Mouse (Mus musculus) layer of hippocampus, adult 9-10 months (tissue): ENCODE measurements at regions not wholly inside any gene's neighbourhood (a gene's known extent, or its start where the extent isn't known, plus 50 kb on each side); places are given as distances from the start of the nearest gene placed in this dataset.

Experiments used
- DNase-seq: peaks from one replicate; pipeline ENCODE4 v3.0.0; 2022; ENCODE audit warnings: low spot score

DNA sequence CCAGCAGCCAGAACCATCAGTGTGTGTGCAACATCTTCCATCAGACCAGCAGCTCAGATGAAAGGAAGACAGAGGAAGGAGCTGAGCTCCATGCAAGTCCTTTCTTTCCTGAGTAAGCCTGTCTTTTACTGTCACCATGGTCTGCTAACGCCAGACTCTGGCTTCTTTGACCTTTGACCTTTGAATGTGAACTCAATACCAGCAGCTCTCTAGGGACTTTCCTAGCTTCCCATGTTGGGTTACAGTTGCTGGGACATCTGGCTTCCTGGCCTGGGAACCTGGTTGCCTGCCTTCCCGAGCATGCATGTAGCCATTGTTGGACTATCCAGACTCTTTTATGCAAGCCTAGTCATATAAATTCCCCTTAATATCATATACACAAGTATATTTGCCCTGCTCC is 492.3 kb downstream of the Tmem132b start:
- DNase-seq = no peak

DNA sequence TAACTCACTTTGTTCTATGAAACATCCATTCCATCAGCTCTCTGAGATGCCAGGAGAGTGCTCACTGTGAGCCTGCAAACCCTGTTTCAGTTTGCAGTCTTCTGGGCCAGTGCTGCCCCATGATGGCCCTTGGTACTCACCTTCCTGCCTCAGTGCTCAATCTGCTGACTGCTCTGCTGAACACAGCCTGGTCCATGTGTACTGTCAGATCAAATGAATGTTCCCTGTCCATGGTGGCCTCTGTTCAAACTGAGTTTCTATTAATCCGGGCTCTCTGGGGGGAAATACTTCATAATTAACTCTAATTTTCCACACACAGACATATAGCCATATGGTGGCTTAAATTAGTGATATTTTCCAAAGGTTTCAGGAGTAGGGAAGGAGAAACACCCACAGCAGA is 503.3 kb downstream of the Tmem132b start:
- no peak for DNase-seq

DNA sequence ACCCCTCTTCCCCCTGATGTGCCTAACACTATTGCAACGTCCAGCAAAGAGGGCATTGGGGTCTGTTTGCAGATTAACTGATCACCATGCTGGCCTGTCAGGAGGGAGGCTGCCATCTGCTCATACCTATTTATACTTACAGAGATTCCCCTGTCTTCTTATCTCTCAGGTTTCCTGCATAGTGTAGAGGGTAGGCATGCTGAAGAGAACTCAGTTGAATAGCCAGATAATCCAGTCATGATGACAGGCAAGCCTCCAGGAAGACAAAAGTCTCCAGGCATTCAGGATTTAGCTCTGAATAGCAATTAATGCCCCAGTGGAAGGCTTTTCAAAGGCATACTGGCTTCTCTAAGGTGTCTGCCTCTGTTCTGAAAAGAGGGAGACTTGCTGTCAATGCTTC is 505.1 kb downstream of the Tmem132b start:
- DNase-seq = no peak

DNA sequence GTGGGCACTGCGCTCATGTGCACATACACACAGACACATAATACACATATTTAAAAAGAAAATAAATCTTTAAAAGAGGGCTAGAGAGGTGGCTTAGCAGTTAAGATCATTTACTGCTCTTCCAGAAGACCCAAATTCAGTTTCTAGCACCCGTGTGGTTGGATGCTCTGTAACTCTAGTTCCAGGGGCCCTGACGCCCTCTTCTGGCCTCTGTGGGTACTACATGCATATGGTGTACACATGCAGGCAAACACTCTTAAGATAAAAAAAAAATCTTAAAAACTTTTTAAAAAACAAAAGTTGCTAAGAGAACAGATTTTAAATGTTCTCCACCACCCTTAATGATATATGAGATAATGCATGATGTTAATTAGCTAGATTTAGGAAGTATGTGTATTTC is 514.2 kb downstream of the Tmem132b start:
- no peak for DNase-seq

DNA sequence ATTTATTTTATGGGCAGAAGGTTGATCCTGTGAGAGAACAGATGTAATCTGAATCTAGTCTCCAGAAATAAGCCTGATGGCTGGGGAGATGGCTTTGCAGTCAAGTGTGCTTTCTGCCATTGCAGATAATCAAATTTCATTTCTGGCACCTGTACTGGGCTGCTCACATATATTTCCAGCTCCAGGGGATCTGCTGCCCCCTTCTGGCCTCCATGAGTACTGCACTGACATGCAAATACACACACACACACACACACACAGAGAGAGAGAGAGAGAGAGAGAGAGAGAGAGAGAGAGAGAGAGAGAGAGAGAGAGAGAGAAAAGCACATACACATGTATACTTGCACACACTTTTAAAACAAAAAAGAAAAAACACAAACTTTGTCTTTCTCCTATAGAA is 532.1 kb downstream of the Tmem132b start:
- DNase-seq = no peak

DNA sequence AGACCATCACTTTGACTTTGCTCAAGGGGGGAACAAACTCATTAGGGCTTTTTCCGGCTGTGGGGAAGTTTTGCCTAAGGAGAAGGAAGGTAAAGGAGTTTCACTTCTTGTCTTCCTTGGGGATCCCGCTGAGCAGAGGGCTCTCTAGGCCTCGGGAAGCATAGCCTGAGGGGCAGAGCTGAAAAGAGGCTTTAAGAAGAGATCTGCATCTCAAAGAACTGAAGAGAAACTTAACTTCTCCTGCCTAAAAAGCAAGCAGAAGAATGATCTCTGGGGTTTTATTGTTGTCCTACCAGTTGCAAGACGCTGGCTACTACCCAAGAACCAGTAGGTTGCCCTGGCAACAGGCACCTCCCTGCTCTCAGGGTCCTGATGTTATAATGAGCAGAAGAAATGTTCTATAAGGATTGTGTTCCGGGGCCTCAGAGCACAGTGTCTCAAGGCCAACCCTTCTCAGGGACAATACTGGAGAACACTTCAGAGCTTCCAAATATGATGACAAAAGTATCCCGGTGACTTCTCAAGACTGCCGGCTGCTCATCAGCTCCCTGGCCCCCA is 547.8 kb downstream of the Tmem132b start:
- no peak for DNase-seq

DNA sequence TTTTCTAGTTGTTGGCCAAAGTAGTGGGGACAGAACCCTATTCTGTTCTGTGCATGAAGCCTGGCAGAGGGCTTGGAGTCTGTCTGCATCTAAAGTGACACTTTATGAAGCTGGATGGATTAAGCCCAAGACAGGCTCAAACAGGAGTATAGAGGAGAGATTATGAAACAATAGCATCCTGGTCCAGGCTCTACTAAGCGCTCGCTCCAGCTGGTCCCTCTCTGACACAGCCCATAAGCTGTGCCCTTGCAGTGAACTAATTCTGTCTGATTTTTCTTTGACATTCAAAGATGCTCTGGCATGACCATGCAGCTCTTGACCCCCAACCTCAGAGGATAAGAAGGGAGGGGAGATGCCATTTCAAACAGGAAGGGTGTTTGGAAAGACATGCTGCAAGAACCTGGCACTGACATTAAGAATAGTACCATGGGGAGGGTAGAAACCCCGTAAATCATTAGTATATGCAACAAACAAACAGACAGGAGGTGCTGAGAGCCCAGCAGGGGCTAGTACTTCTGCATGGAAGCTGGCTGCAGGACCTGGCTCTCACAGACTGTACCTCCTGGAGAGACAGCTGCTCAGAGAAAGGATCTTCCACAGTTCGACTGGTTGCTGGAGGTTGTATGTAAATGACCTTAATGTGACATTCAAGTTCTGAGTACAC is 556.8 kb downstream of the Tmem132b start:
- DNase-seq = no peak

DNA sequence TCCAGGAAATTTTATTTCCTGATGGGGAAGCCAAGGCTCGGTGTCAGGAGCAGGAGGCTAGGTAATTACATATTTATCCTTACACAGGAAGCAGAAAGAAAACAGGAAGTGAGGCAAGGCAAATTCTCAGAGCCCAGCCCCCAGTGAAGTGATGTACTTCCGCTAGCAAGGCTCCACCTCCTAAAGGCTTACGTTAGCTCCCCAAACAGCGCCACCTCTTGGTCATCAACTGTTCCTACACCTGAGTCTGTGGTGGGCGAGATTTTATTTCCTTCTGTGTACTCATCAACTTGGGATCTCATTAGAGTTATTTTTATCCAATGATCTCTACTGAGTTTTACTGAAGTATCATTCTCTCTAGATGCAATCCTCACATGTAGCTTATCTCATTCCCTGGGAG is 561.6 kb downstream of the Tmem132b start:
- DNase-seq = no peak

DNA sequence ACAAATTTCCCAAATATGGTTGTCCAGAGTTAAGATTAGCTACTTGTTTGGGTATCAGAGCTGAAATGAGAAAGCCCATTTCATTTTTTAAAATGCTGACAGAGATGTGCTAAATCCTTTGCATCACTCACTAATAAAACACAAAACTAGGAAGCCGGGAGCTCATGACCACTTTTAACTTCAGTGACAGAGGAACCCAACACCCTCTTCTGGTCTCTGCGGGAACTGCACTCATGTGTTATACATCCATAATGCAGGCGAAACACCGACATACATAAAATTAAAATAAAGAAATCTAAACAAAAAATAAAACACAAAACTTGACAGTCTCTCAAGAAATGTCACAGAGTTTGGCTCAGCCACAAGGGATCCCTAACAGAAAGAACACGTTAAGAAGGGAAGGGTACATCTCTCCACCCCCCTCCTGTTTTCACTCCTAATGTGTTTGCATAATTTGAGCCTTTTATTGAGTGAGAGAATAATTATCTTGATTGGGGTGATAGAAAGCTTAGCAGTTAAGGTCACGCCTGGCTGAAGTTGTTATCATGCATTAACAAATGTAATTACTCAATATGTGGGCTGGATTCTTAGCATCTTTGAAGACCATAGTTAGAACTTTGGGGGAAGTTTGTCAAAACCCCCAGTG is 565.2 kb downstream of the Tmem132b start:
- DNase-seq = no peak

DNA sequence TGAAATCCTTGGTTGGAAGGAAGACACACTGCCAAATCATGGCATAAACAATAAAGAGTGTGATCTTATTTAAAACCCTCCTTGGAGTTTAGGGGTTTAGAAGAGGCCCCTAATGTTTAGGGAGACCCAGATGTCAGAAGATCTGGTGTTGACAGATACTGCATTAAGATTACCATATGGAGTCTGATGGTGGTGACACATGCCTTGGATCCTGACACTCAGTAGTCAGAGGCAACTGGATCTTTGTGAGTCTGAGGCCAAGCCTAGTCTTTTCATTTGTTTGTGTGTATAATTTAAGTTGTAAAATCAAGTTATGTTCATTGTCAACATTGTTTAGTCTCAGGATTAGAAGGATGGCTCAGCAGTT is 565.7 kb downstream of the Tmem132b start:
- DNase-seq = no peak

DNA sequence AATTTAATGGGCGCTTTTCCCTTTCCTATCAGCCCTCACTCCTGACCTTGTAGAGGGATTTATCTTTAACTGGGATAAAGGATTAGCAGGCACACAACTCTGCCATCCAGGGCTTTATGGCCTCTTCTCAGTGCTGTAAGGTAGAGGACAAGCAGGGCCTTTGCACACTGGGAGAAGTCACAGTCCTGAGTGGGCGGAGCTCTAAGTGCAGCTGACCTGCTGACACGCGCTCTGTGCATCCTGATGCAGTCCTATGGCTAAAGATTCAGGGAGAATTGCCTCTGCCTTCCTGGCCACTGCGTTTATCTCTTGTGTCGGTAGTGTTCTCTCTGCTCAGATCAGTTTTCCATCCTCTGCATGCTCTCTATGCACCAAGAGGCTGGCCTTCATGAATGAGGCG is 566.9 kb downstream of the Tmem132b start:
- no peak for DNase-seq

DNA sequence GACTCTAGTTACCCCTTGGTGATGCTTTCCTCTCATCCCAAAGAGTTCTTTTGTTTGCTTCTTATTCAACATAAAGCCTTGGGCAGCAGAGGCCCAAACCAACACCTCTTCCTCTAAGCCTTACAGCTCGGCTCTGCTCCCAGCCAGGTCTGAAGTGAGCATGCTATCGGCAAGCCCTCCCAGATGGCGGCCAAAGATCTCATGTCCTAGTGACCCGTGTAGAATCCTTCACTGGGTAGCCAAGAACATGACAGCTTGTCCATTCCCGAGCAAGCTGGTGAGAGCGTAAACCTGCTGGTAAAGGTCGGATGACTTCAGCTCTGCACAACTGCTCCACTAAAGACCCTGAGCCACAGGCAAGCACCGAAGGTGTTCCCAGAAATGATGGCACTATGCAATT is 568.4 kb downstream of the Tmem132b start:
- DNase-seq = no peak

DNA sequence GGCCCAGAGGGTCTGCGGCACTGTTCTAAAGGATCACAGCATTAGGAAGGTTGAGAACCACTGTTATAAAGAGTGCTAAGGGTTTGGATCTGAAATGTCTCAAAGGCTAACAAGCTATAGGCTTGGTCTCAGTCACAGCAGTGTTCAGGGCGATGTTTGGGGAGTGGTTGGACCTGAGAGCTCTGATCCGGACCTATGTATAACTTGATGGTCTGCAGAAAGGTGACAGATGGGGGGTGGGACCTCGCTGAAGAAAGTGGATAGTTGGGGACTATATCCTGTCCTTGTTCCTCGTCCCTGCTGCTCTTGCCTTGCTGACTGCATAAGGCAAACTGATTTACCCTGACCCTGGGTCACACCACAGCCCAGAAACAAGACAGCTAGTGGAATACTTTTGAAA is 572.9 kb downstream of the Tmem132b start:
- no peak for DNase-seq

DNA sequence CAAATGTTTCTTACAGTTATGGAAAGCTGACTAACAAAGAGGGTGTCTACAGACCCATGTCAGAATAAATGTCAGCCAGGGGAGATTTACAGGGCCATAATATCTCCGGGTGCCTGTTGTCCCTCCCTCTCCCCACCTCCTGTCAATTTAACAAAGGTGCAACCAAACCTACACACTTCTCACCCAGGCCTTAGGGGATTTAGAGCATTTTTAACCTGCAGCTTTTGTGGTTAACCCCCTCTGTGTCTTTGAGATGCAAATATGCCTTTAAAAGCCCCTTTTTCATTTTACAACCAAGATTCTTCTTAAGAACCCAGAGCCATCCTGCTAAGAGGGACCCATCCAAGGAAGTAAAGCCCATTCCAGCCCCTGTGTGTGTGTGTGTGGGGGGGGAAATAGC is 573.3 kb downstream of the Tmem132b start:
- DNase-seq = no peak

DNA sequence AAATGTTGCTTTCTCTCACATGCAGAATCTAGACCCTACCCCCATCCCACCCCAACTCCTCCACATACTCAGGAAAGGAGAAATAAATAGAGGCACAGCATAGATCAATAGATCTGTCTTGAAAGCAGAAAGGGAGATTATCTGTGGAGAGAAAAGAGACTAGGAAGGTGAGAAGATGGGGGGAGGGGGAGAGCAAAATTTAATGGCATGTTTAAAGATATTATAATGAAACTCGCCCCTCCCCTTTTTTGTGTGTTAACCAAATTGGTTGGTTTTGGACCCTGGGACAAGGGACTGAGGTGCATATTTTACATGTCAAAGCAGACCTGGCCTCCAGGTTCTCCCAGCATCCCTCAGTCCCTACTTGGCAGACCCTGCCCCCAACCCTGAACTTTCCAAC is 573.9 kb downstream of the Tmem132b start:
- no peak for DNase-seq

DNA sequence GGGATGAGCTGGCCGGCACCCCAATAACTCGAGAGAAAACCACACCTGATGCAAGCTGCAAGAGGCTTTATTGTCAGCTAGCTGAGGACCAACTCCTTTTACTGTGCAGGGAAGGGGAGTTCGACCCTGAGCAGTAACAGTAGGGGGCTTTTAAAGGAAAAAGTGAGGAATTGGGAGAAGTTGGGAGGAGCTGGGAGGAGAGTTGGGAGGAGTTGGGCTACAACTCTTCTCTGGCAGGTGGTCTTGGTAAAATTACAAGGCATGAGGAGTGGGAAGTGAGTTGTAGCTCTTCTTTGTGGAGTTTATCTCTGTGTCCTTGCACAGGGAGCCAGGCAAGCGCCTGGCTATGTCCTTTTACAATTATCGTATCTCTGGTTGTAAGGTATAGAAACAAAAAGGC is 575.4 kb downstream of the Tmem132b start:
- no peak for DNase-seq

DNA sequence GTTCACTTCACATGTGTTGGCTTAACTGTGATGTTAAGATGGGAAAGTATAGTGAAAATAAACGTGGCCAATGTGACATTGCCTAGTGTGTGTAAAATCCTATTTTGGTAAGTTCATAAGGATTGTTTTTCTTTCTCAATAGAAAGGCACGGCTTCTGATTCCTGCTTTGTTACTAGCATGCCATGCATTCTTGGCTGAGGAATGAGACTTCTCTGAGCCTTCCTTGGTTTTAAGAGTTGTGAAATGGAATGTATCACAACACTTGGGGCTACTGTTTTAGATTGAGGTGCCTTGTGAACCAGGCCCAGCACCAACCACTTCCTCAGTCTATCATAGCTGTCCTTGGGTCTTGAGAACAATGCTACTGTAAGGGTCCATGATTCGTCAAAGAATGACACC is 577.3 kb downstream of the Tmem132b start:
- DNase-seq = no peak

DNA sequence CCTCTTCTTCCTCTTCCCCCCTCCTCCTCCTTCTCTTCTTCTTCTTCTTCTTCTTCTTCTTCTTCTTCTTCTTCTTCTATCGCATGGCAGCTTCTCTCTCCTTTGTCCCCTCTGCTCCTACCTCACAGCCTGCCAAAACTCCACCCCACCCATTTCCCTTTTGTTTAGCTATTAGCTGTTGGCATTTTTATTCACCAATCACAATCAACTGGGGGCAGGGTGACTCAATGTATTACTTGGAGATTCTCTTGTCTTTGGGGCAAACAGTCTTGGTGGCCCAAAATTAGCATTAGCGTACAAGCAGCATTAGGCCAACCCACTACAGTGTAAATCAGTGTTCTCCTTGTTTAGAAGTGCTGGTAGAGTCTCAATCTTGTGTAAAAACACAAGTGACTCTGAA is 585.7 kb downstream of the Tmem132b start:
- no peak for DNase-seq

DNA sequence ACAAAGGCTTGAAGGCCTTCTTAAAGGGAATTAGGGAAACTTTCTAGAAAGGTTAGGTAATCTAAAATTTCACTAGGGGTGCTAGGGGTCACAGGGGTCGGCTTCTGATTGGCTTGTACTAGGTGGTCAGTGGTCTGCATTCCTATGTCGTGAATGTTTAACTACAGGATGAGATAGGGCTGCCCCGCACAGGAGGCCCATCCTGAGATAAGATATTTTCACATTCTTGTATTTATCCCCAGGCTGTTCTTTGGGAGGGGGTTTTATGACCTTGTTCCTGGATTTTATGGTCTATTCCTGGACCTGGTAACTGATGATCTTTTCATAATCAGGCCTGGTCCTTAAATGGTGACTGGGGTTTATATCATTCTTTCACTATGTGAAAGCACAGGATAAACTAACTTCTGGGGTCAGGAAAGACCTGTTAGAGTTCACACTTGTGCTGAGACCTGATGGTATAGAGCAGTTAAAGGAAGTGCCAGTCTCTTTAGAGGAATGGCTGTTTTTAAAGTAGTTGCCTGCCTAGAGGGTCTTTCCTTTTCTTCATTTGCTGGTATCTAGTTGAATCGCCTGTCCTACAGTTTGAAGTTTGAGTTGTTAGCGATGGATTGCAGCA is 586.4 kb downstream of the Tmem132b start:
- DNase-seq = no peak

DNA sequence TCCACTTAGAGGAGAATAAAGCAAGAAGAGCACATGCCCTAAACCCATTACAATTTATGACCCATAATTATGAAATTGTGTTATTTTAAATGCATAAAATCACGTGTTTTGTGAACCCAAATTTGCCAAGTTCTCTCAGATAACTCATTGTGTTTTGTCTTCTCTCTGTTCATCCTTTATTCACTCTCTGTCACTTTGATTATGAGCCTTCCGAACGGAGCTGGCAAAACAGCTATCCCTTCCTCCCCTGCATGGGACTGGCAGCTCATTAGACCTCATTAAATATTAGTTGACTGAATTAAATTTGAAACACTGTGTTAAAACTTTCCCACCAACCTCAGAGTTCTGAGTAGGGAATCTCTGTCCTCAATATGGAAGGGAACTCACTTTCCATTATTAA is 587.2 kb downstream of the Tmem132b start:
- DNase-seq = no peak

DNA sequence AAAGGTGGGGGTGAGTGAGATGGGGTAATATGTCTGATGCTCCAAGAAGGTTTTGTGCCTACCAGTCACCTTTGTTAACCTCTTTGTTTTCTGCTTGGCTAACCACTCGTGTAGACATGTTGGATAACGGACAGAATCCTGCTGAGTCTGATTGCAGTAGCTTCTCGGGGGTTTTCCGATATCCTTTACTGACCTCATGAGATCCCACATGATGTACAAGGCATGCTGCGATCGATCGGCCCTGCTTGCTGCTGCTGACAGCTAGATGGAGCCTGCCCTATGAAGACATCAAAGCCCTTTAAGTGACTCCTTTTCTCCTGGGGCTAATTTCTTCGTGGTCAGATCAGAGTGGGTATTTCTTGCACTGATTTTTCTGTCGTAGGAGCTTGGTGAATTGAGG is 591.6 kb downstream of the Tmem132b start:
- DNase-seq = no peak

DNA sequence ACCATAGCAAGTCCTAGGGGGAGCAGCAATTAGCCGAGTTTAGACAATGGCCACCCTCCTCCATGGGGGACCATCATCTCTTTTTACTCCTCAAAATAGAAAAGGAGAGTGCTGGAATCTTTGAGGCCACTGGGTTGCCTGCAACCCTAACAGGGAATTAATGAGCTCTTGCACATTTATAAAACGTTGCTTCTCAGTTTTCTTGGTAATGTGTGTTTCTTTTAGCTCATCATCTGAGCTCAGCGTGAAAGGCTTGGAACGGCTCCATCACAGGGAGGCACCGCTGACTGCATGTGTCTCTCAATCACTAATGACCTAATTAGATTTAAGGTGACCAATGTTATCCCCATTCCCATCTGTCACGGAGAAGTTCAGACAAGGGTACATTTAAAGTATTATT is 595.9 kb downstream of the Tmem132b start:
- DNase-seq = no peak

DNA sequence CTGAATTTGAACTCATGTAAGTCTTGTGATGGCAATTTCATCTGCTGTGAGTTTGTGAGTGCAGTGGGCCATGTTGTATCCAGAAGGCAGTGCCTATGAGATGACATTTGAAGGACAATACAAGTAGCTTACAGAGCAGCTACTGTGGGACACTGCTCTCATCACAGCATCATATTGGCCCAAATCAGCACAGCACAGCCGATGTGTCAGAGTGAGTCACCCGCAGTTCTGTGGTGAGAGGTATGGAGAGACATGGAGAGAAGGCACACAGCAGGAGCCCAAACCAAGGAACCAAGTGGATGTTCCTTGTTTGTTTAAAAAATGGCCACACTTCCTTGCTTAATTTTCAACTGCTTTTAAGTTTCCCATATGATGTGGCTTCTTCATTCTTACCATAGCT is 617.3 kb downstream of the Tmem132b start:
- DNase-seq = no peak
